Mouse (Mus musculus) CH12.LX (cell line): Measurements from ENCODE around the gene Tor1a.
A peak's percentile ranks its signal among the peaks of the same experiment; 100 is the strongest.

Experiments
- CTCF ChIP-seq, 2 experiments: IDR thresholded peaks in 1 of 2; conservative IDR thresholded peaks in 1 of 2; 2 replicates each; pipeline ENCODE4 v1.5.1; 2011 to 2012; ENCODE audit warnings: low read depth in 2 of 2, low read length in 2 of 2, improper control_type of control experiment in 1 of 2, inconsistent platforms in 1 of 2, mild to moderate bottlenecking in 1 of 2, moderate library complexity in 1 of 2
- GABPA ChIP-seq: IDR thresholded peaks from 2 replicates; pipeline ENCODE4 v1.6.1; 2012; ENCODE audit warnings: low read depth, low read length, improper control_type of control experiment, inconsistent platforms; ENCODE audit not compliant: insufficient replicate concordance
- POLR2A ChIP-seq: IDR thresholded peaks from 2 replicates; pipeline ENCODE4 v1.6.1; 2011; ENCODE audit warnings: low read depth, mild to moderate bottlenecking, improper control_type of control experiment, low read length
- SMC3 ChIP-seq: IDR thresholded peaks from 2 replicates; pipeline ENCODE4 v1.6.1; 2011; ENCODE audit warnings: low read depth, low read length, improper control_type of control experiment

DNA sequence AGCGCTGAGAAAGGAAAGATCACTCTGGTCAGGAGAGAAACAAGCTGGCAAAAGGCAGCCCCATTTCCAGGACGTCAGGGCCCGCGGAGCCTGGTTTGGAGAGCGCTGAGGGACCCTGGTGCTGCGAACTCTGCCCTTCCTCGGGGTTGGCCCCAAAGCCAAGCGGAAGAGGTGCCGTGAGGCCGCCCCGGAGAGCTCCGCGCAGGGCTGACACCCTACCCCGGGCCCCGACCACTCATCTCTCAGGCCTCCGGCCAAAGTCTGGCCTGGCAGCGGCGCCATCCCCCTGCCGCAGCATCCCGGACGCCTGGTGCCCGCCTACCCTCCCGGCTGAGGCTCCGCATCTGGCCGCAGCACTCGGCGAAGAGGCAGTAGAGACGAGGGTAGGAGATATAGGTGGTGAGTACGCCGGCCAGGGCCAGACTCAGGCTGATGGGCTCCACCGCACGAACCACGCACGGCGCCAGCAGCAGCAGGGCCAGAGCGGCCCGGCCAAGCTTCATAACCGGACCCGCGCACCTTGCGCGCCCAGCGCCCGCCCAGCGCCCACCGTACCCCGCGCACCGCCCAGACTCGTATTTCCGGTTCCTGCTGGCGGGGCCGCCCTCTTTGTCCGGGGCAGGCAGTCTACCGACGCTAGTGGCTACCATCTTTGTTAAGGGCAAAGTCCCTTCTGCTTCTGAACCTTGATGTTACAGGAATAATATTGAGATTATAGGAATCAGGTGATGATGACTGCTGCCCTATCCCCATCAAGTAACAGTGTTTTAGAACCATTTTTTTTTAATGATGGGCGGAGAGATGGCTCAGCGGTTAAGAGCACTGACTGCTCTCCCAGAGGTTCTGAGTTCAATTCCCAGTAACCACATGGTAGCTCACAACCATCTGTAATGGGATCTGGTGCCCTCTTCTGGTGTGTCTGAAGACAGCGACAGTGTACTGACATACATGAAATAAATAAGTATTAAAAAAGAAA lies at the start of gene Tor1a:
- TF ChIP-seq POLR2A (peak; percentile 96), SMC3 (no peak), CTCF (conservative IDR thresholded peaks at IDR 0.05 in 1 of 2, IDR thresholded peaks at IDR 0.05 in 1 of 2; ENCODE audit: low read depth in 2 of 2, low read length in 2 of 2) (no peak), GABPA (no peak; the same call in 1 of the 2 replicates)
